Mouse (Mus musculus) subcutaneous adipose tissue, adult 2 months (tissue): ENCODE measurements around the gene Gm8300. TPM values are rescaled to one million over a fixed set of nuclear protein-coding genes. Genes with fewer than 3 reads are reported as not detected.

ENCODE experiments used
- polyA plus RNA-seq: library from polyadenylated mRNA; depleted of rRNA; stranded (reverse); fragments of >200 nt; gene quantifications from 2 replicates; pipeline ENCODE4 v1.2.3, GENCODE M21; 2012; ENCODE audit warnings: low replicate concordance; rRNA removed

Gene Gm8300
- polyA plus RNA-seq: not detected in 2 replicates

GRCm38 (mm10) chr12:87514016-87514415, at the start of gene Gm8300:
Gene Gm8300, plus strand, starts transcription at chr12:87514316.

DNA sequence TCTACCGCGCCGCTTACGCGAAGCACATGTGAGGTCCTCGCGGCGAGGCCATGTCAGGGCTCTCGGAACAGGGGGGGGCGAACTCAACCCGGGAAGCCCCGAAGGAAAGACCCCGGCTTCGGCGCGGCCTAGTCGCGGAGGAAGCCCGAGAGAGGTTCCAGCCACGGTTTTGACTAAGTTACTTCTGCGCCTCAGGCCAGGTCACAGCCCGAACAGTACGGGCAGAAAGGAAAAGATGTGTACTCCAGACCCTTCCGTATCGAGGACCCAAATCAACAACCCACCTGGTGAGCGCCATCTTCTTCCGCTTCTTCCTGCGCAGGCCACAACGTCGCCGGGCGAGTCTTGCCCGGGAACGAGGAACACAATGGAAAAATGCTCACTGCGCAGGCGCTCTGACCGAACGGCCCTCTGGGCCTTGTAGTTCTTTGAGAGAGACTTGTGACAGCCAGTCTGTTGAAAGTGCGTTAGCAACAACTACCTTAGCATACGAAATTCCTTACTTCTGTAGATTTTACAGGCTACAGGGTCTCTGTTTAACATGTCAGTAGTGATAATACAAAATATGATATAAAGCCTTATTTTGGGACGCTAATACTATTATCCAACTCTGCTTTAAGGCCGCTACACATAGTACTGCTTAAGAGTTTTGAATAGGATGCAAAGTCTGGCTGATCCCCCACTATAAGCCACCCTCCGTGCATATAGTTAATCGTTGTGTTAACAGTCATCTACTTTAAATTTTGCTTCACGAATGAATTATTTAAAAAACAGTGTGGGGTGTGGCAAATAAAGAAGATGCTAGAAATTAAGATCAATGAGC, 41.9 kb upstream of the Gm8300 start, which contains the start of gene Snw1:
Snw1 (minus strand) TSS at position 311 of the 823 bp plus-strand sequence.

DNA sequence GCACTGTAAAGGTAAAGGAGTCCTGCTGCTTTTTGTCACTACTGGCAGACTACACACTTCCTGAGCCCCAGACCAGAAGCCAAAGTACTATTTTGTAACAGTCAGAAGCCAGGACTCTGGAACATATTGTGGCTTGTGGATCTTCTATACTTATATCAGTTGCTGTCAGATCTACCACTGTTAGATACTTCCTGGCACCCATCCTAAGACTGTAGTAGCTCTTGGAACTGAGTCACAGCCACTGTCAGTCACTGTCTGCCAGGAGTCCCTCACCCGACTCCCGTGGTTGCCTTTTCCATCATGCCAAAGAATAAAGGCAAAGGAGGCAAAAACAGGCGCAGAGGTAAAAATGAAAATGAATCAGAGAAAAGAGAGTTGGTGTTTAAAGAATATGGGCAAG, 19.7 kb upstream of the Gm8300 start, which contains the start of gene Gm5788:
Gm5788 (plus strand) TSS at position 301 of the 400 bp plus-strand sequence.

Other genes with a start within 250 kb of the Gm8300 start
- gene Vipas39, start 248.1 kb upstream of the Gm8300 start, polyA plus RNA-seq: 35.5 and 40.0 TPM in 2 replicates
- gene Ahsa1, start 247.8 kb upstream of the Gm8300 start, polyA plus RNA-seq: 57.3 and 77.4 TPM in 2 replicates
- gene Ism2, start 214.6 kb upstream of the Gm8300 start, polyA plus RNA-seq: 0.30 and 7.4 TPM in 2 replicates
- 13.5 and 16.8 TPM in 2 replicates for gene Sptlc2, start 126.0 kb upstream of the Gm8300 start, polyA plus RNA-seq
- 20.2 and 21.2 TPM in 2 replicates for gene Slirp, start 70.4 kb upstream of the Gm8300 start, polyA plus RNA-seq
- gene Alkbh1, start 70.3 kb upstream of the Gm8300 start, polyA plus RNA-seq: 10.2 and 22.3 TPM in 2 replicates
- 10.7 and 15.6 TPM in 2 replicates for gene Snw1, start 42.0 kb upstream of the Gm8300 start, polyA plus RNA-seq
- not detected in 2 replicates for gene Gm5788, start 19.6 kb upstream of the Gm8300 start, polyA plus RNA-seq
- gene Oog1, start 88.4 kb downstream of the Gm8300 start, polyA plus RNA-seq: 0.12 TPM in 1 of 2 replicates, not detected in the other
- gene Gm4027, start 104.6 kb downstream of the Gm8300 start, polyA plus RNA-seq: not detected in 2 replicates
- gene Gm16381, start 130.3 kb downstream of the Gm8300 start, polyA plus RNA-seq: not detected in 2 replicates